Mouse (Mus musculus) MEL (cell line): ENCODE data around the gene Cd300lf. TPM values are rescaled to one million over a fixed set of nuclear protein-coding genes. Genes with fewer than 3 reads are reported as not detected.

ENCODE experiments used
- DNase-seq: peaks from one replicate; pipeline ENCODE4 v3.0.0; 2011; ENCODE audit warnings: low read depth, low spot score
- H3K27ac ChIP-seq: 2 replicates; pipeline ENCODE4 v1.5.1; 2012; ENCODE audit warnings: low read depth, mild to moderate bottlenecking, control low read depth, low read length, moderate library complexity; ENCODE audit not compliant: control insufficient read depth
- H3K27me3 ChIP-seq, 2 experiments: fragments of 150-350 bp in 1 of 2; sonication (generic) in 1 of 2; 2 replicates each; pipeline ENCODE4 v1.6.1; 2012; ENCODE audit warnings: low read length in 2 of 2, mild to moderate bottlenecking in 2 of 2, improper control_type of control experiment in 1 of 2, moderate library complexity in 1 of 2; ENCODE audit not compliant: insufficient read depth in 2 of 2, control insufficient read depth in 1 of 2
- H3K36me3 ChIP-seq, 2 experiments: 2 replicates each; pipeline ENCODE4 v1.6.1; 2012 to 2014; ENCODE audit warnings: low read length in 2 of 2, improper control_type of control experiment in 1 of 2, inconsistent platforms in 1 of 2, mild to moderate bottlenecking in 1 of 2; ENCODE audit not compliant: insufficient read depth in 2 of 2, control insufficient read depth in 1 of 2
- H3K4me1 ChIP-seq, 2 experiments: fragments of 150-350 bp in 1 of 2; sonication (generic) in 1 of 2; 2 replicates each; pipeline ENCODE4 v1.6.1; 2012; ENCODE audit warnings: low read length in 2 of 2, improper control_type of control experiment in 1 of 2, mild to moderate bottlenecking in 1 of 2; ENCODE audit not compliant: insufficient read depth in 2 of 2, control insufficient read depth in 1 of 2
- H3K4me3 ChIP-seq, 2 experiments: fragments of 150-350 bp in 1 of 2; sonication (generic) in 1 of 2; 2 replicates each; pipeline ENCODE4 v1.5.1; 2012; ENCODE audit warnings: low read depth in 2 of 2, low read length in 2 of 2, mild to moderate bottlenecking in 2 of 2, moderate library complexity in 2 of 2, control low read depth in 1 of 2, improper control_type of control experiment in 1 of 2; ENCODE audit not compliant: control insufficient read depth in 1 of 2, insufficient read depth in 1 of 2
- H3K79me2 ChIP-seq: 2 replicates; pipeline ENCODE4 v1.6.1; 2012; ENCODE audit warnings: mild to moderate bottlenecking, low read length, moderate library complexity; ENCODE audit not compliant: control insufficient read depth, poor library complexity, insufficient read depth
- H3K9ac ChIP-seq: 2 replicates; pipeline ENCODE4 v1.6.1; 2012; ENCODE audit warnings: low read depth, mild to moderate bottlenecking, control low read depth, low read length, moderate library complexity; ENCODE audit not compliant: control insufficient read depth, poor library complexity, severe bottlenecking
- H3K9me3 ChIP-seq: fragments of 150-350 bp; sonication (generic); replicated peaks from 2 replicates; pipeline ENCODE4 v1.6.1; 2012; ENCODE audit warnings: mild to moderate bottlenecking, low read length, improper control_type of control experiment, moderate library complexity; ENCODE audit not compliant: insufficient read depth
- BHLHE40 ChIP-seq: IDR thresholded peaks from 2 replicates; pipeline ENCODE4 v1.6.1; 2012; ENCODE audit warnings: low read depth, mild to moderate bottlenecking, inconsistent platforms, low read length, improper control_type of control experiment, borderline replicate concordance
- CHD1 ChIP-seq: IDR thresholded peaks from 2 replicates; pipeline ENCODE4 v1.6.1; 2012; ENCODE audit warnings: low read depth, mild to moderate bottlenecking, inconsistent platforms, low read length, improper control_type of control experiment
- CHD2 ChIP-seq: IDR thresholded peaks from 2 replicates; pipeline ENCODE4 v1.6.1; 2011; ENCODE audit warnings: low read length, improper control_type of control experiment
- ETS1 ChIP-seq: IDR thresholded peaks from 2 replicates; pipeline ENCODE4 v1.6.1; 2012; ENCODE audit warnings: low read depth, mild to moderate bottlenecking, inconsistent platforms, low read length, improper control_type of control experiment, moderate library complexity
- JUND ChIP-seq: IDR thresholded peaks from 2 replicates; pipeline ENCODE4 v1.6.1; 2011; ENCODE audit warnings: low read depth, mild to moderate bottlenecking, improper control_type of control experiment, low read length
- MAFK ChIP-seq: IDR thresholded peaks from 2 replicates; pipeline ENCODE4 v1.6.1; 2011; ENCODE audit warnings: low read depth, mild to moderate bottlenecking, low read length, improper control_type of control experiment, borderline replicate concordance
- MAZ ChIP-seq: IDR thresholded peaks from 2 replicates; pipeline ENCODE4 v1.6.1; 2012; ENCODE audit warnings: low read depth, mild to moderate bottlenecking, inconsistent platforms, low read length, improper control_type of control experiment
- MEF2A ChIP-seq: IDR thresholded peaks from 2 replicates; pipeline ENCODE4 v1.6.1; 2014; ENCODE audit warnings: low read depth, mild to moderate bottlenecking, inconsistent platforms, low read length, improper control_type of control experiment; ENCODE audit not compliant: poor library complexity, insufficient replicate concordance, severe bottlenecking; ENCODE audit errors: extremely low read depth
- MYC ChIP-seq: IDR thresholded peaks from 2 replicates; pipeline ENCODE4 v1.6.1; 2011; ENCODE audit warnings: low read depth, mild to moderate bottlenecking, low read length, improper control_type of control experiment, moderate library complexity
- NRF1 ChIP-seq: IDR thresholded peaks from 2 replicates; pipeline ENCODE4 v1.6.1; 2014; ENCODE audit warnings: low read depth, mild to moderate bottlenecking, inconsistent platforms, low read length, improper control_type of control experiment, moderate library complexity; ENCODE audit not compliant: poor library complexity, insufficient read depth, severe bottlenecking
- POLR2AphosphoS2 ChIP-seq: IDR thresholded peaks from 2 replicates; pipeline ENCODE4 v1.6.1; 2011; ENCODE audit warnings: low read length, improper control_type of control experiment
- TBP ChIP-seq: IDR thresholded peaks from 2 replicates; pipeline ENCODE4 v1.8.0; 2011; ENCODE audit warnings: low read depth, low read length, improper control_type of control experiment
- TCF12 ChIP-seq: IDR thresholded peaks from 2 replicates; pipeline ENCODE4 v1.6.1; 2014; ENCODE audit warnings: low read depth, mild to moderate bottlenecking, inconsistent platforms, low read length, improper control_type of control experiment, moderate library complexity
- USF2 ChIP-seq, 2 experiments: IDR thresholded peaks; 2 replicates each; pipeline ENCODE4 v1.6.1; 2011 to 2012; ENCODE audit warnings: improper control_type of control experiment in 2 of 2, low read length in 2 of 2, borderline replicate concordance in 1 of 2, inconsistent platforms in 1 of 2, low read depth in 1 of 2, mild to moderate bottlenecking in 1 of 2; ENCODE audit not compliant: insufficient read depth in 1 of 2
- ZC3H11A ChIP-seq: IDR thresholded peaks from 2 replicates; pipeline ENCODE4 v1.6.1; 2012; ENCODE audit warnings: low read depth, mild to moderate bottlenecking, inconsistent platforms, low read length, improper control_type of control experiment
- polyA plus RNA-seq, 2 experiments: library from polyadenylated mRNA; stranded (reverse) in 1 of 2; unstranded in 1 of 2; fragments of >175 nt in 1 of 2; fragments of >200 nt in 1 of 2; gene quantifications; 2 replicates each; pipeline versions ENCODE4 v1.2.1 to v1.2.4; 2012; ENCODE audit warnings: low replicate concordance in 2 of 2, low read depth in 1 of 2; ENCODE audit not compliant: insufficient read length in 2 of 2, insufficient read depth in 1 of 2, missing spikeins in 1 of 2
- total RNA-seq: library from RNA; depleted of rRNA; stranded (reverse); fragments of 300-350 nt; gene quantifications from 2 replicates; pipeline ENCODE4 v1.2.3, GENCODE M21; 2012

The Cd300lf gene
- total and polyA plus RNA-seq, 3 experiments, result 0.12 to 0.46 TPM; not detected in 1

DNA sequence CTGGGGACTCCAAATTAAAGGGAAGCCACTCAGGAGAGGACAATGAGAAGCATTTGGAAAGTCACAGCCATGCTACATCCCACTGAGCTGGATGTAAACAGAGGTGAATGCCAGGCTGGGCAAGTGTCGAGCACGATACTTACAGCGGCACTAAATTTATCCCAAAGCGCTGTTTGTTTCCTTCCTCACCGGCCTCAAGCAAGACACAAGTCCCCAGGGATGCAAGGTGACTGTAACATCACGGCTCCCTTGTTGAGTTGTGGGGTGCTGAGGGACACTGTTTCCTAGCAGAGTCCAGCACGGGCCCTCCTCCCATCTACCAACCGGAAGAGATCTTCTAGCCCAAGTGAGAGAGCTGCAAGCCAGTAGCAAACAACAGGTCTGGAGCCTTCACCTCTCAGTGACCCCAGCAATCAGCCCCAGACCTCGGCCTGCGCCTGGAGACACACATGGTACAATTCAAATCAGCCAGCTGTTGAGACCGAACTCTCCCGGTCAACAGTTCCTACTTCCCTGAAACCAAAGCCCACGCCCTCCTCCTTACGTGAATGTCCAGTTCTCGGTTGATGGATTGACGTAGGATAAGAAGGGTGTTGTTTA, 34.5 kb downstream of the Cd300lf start:
- Histone ChIP-seq H3K27ac (no peak overlapping the region), H3K9me3 (no peaks in the 10 kb centered on the region), H3K36me3 (no peaks in the 10 kb centered on the region), H3K4me3 (no peak overlapping the region), H3K9ac (no peak overlapping the region), H3K27me3 (no peaks in the 10 kb centered on the region), H3K79me2 (no peaks in the 10 kb centered on the region), H3K4me1 (no peaks in the 10 kb centered on the region)
- TF ChIP-seq MEF2A (no peak), POLR2AphosphoS2 (no peak), JUND (no peak), TBP (no peak), CHD2 (no peak), TCF12 (no peak), ETS1 (no peak), ZC3H11A (no peak), USF2 (IDR thresholded peaks at IDR 0.05; ENCODE audit: borderline replicate concordance in 1 of 2, insufficient read depth in 1 of 2, low read depth in 1 of 2, low read length in 2 of 2) (no peak), MAFK (no peak), MAZ (no peak), MYC (no peak)
- no peak for DNase-seq

DNA sequence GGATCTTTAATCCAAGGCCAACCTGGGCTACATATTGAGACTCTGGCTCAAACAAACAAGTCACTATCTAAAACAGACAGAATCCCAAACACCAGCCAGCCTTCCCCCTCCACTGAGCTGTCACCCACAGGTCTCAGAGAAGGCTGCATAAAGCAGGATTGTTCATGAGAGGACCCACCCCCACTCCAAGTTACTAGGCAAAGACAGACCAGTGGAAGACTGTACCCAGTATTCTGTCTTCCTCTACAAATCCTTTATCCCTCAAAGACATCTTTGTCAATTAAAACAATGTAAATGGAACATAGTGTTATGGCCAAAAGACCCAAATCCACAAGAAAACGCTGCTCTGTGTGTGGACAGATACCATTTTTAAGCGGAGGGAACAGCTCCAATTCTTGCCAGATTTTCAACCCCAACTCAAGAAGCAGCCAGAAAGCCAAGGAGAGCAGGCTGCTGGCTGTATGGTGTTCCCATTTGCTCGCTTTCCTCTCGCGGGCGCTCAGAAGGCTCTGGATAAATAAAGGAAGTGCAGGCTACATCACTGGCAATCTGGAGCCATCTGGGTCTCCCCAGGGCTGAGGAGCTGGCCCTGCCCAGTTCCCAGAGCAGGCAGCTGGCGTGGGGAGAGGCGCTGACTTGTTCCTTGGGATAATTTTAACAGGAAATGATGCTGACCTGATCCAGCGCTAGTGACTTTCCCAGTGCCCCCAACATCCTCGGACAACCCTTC, 35.4 kb downstream of the Cd300lf start:
- H3K9me3 ChIP-seq, result no peaks in the 10 kb centered on the region
- TF ChIP-seq ZC3H11A, result no peak
- no peak for TF ChIP-seq NRF1
- TF ChIP-seq CHD1, result no peak
- no peak for TF ChIP-seq MEF2A
- TF ChIP-seq BHLHE40, result no peak

More for the DNA sequence above, 35.4 kb downstream of the Cd300lf start:
- H3K79me2 ChIP-seq, result no peaks in the 10 kb centered on the region
- no peak overlapping the region for H3K9ac ChIP-seq
- H3K27me3 ChIP-seq, result no peaks in the 10 kb centered on the region
- no peak for DNase-seq
- no peak overlapping the region for H3K27ac ChIP-seq
- no peak overlapping the region for H3K4me3 ChIP-seq
- no peaks in the 10 kb centered on the region for H3K36me3 ChIP-seq
- no peaks in the 10 kb centered on the region for H3K4me1 ChIP-seq
